Mouse (Mus musculus) thymus, adult 2 months (tissue): ENCODE results near the gene Gm20721. TPM values are rescaled to one million over a fixed set of nuclear protein-coding genes. Genes with fewer than 3 reads are reported as not detected.
"Not testable (repeated sequence)": the region's sequence is repeated elsewhere in the genome, so short reads cannot be mapped to it uniquely, and the experiment has no call there.

Experiments
- DNase-seq: peaks from one replicate; pipeline ENCODE4 v3.0.0; 2021
- H3K27ac ChIP-seq: fragments of 200-500 bp; 2 replicates; pipeline ENCODE4 v1.5.1; 2012; ENCODE audit warnings: low read length, control low read depth; ENCODE audit not compliant: control insufficient read depth, insufficient read depth
- H3K27me3 ChIP-seq: fragments of 200-500 bp; 2 replicates; pipeline ENCODE4 v1.6.1; 2012; ENCODE audit warnings: mild to moderate bottlenecking, low read length, moderate library complexity, mixed read lengths; ENCODE audit not compliant: control insufficient read depth, insufficient read depth
- H3K36me3 ChIP-seq: fragments of 200-500 bp; 2 replicates; pipeline ENCODE4 v1.6.1; 2012; ENCODE audit warnings: mild to moderate bottlenecking, low read length, moderate library complexity; ENCODE audit not compliant: control insufficient read depth, insufficient read depth
- H3K4me1 ChIP-seq: fragments of 200-500 bp; replicated peaks from 2 replicates; pipeline ENCODE4 v1.6.1; 2012; ENCODE audit warnings: low read length; ENCODE audit not compliant: control insufficient read depth, insufficient read depth
- H3K4me3 ChIP-seq: fragments of 200-500 bp; 2 replicates; pipeline ENCODE4 v1.5.1; 2012; ENCODE audit warnings: mild to moderate bottlenecking, low read length, control low read depth, moderate library complexity; ENCODE audit not compliant: control insufficient read depth, insufficient read depth
- CTCF ChIP-seq: fragments of 200-500 bp; IDR thresholded peaks from 2 replicates; pipeline ENCODE4 v1.5.1; 2012; ENCODE audit warnings: mild to moderate bottlenecking, control low read depth, low read length, moderate library complexity, borderline replicate concordance; ENCODE audit not compliant: control insufficient read depth, poor library complexity, insufficient read depth; ENCODE audit errors: extremely low read depth
- POLR2A ChIP-seq: fragments of 200-500 bp; IDR thresholded peaks from 2 replicates; pipeline ENCODE4 v1.6.1; 2012; ENCODE audit warnings: mild to moderate bottlenecking, low read length, control low read depth, moderate library complexity; ENCODE audit not compliant: control insufficient read depth, poor library complexity, insufficient read depth; ENCODE audit errors: extremely low read depth
- WGBS: fragments of 180-500 bp; shearing (Covaris S2); methylation state at CpG from one replicate; pipeline ENCODE4 v1.1.7; 2018; 5-methylcytosine and 5-hydroxymethylcytosine counted together
- polyA plus RNA-seq: library from polyadenylated mRNA; depleted of rRNA; stranded (reverse); fragments of >200 nt; gene quantifications from 2 replicates; pipeline ENCODE4 v1.2.3, GENCODE M21; 2012

Gm20721 gene
- polyA plus RNA-seq, 1 experiment: 0.07 TPM

- no peak for TF ChIP-seq POLR2A
These were observed 12.0 kb upstream of the Gm20721 start for GRCm38 (mm10) chr2:174358516-174358915.

GRCm38 (mm10) chr2:174346999-174347668 lies 622 bp upstream of the Gm20721 start:
- Histone ChIP-seq H3K4me1 (peaks cover 13% of the 10 kb centered on the region), H3K36me3 (peaks cover 35% of the 10 kb centered on the region)
- WGBS: 100% methylated on average over 2 of the region's 2 CpGs
- not testable (repeated sequence) for H3K27me3 ChIP-seq, DNase-seq, H3K4me3 ChIP-seq, H3K27ac ChIP-seq

More at GRCm38 (mm10) chr2:174358516-174358915, 12.0 kb upstream of the Gm20721 start:
- Histone ChIP-seq H3K27me3 (no peaks in the 10 kb centered on the region), H3K4me1 (peaks cover 5% of the 10 kb centered on the region), H3K36me3 (no peaks in the 10 kb centered on the region), H3K4me3 (no peak overlapping the region), H3K27ac (no peak overlapping the region)
- 92% methylated on average over 4 of the region's 4 CpGs for WGBS
- DNase-seq: no peak

GRCm38 (mm10) chr2:174344996-174345395 lies 1.5 kb downstream of the Gm20721 start:
- H3K4me3 ChIP-seq: no peak overlapping the region
- DNase-seq: no peak
- TF ChIP-seq POLR2A (no peak), CTCF (no peak)
- WGBS: 90% methylated on average over 16 of the region's 16 CpGs
- H3K4me1 ChIP-seq: peaks cover 13% of the 10 kb centered on the region
- peaks cover 35% of the 10 kb centered on the region for H3K36me3 ChIP-seq
- 0 out of 2 replicates have a peak overlapping the region, but pooled peaks have one; percentile 41 for H3K27ac ChIP-seq
- no peaks in the 10 kb centered on the region for H3K27me3 ChIP-seq

- no peak for DNase-seq
- peaks cover 35% of the 10 kb centered on the region for H3K36me3 ChIP-seq
- H3K27ac ChIP-seq: peak overlapping the region; percentile 11; the same call in 1 of the 2 replicates
- H3K4me1 ChIP-seq: peaks cover 13% of the 10 kb centered on the region
- H3K27me3 ChIP-seq: no peaks in the 10 kb centered on the region
- H3K4me3 ChIP-seq: no peak overlapping the region
- 4% methylated on average over 3 of the region's 3 CpGs for WGBS
- TF ChIP-seq POLR2A: no peak
- no peak for TF ChIP-seq CTCF
These were observed 2.4 kb downstream of the Gm20721 start for GRCm38 (mm10) chr2:174344003-174344655.

- Histone ChIP-seq H3K27me3 (no peaks in the 10 kb centered on the region), H3K4me1 (peaks cover 13% of the 10 kb centered on the region), H3K27ac (no peak overlapping the region), H3K36me3 (peaks cover 35% of the 10 kb centered on the region), H3K4me3 (no peak overlapping the region)
- DNase-seq: no peak
- TF ChIP-seq CTCF (no peak), POLR2A (no peak)
- 17% methylated on average over 1 of the region's 1 CpGs for WGBS
These were observed 2.9 kb downstream of the Gm20721 start for GRCm38 (mm10) chr2:174343566-174343965.

- DNase-seq: no peak
- Histone ChIP-seq H3K4me3 (no peak overlapping the region), H3K4me1 (peaks cover 13% of the 10 kb centered on the region), H3K36me3 (peaks cover 35% of the 10 kb centered on the region), H3K27ac (no peak overlapping the region), H3K27me3 (no peaks in the 10 kb centered on the region)
- WGBS: 91% methylated on average over 8 of the region's 8 CpGs
- TF ChIP-seq CTCF (no peak), POLR2A (no peak)
These were observed 3.6 kb downstream of the Gm20721 start for GRCm38 (mm10) chr2:174342793-174343400.
